ENCODE assay signal across 28 mouse cellular contexts in genomic region chr4:83975569-83975968, GRCm38 (mm10).
A peak's percentile ranks its signal among the peaks of the same experiment; 100 is the strongest.
DNase-seq lines count a peak whose midpoint lies in the region; ATAC-seq lines count a peak whose summit lies in the region.
"Had no signal": no experiment of that assay in that cellular context is flagged by ENCODE, and none has a peak within 500 bp of the region (broad histone marks: within the 10 kb centered on the region; RNA-seq: fewer than 3 reads in every experiment).

No protein-coding gene starts in this region.

- no peak overlapping the region for H3K9ac ChIP-seq in intestine, embryonic 14.5 days (ENCODE audit: low read length)
- H3K9ac ChIP-seq in intestine, embryonic 15.5 days: no peak overlapping the region
- no peak overlapping the region for H3K9ac ChIP-seq in neural tube, embryonic 11.5 days (ENCODE audit: low read length)
- H3K9ac ChIP-seq in neural tube, embryonic 15.5 days (replicated peaks): no peak overlapping the region
- no peak overlapping the region for H3K9ac ChIP-seq in limb, embryonic 13.5 days
- H3K9ac ChIP-seq: forebrain, embryonic 15.5 days; hindbrain, embryonic 13.5 days; liver, embryonic 12.5 days; liver, postnatal 0 days; midbrain, embryonic 12.5 days had no signal

- no peaks in the 10 kb centered on the region for H3K36me3 ChIP-seq in intestine, embryonic 14.5 days (ENCODE audit: control insufficient read depth, insufficient read depth, low read length)
- no peaks in the 10 kb centered on the region for H3K36me3 ChIP-seq in intestine, embryonic 15.5 days
- H3K36me3 ChIP-seq in neural tube, embryonic 11.5 days (ENCODE audit: control insufficient read depth, insufficient read depth, low read length): no peaks in the 10 kb centered on the region
- no peaks in the 10 kb centered on the region for H3K36me3 ChIP-seq in neural tube, embryonic 15.5 days
- no peaks in the 10 kb centered on the region for H3K36me3 ChIP-seq in limb, embryonic 13.5 days
- H3K36me3 ChIP-seq: forebrain, embryonic 10.5 days; forebrain, embryonic 15.5 days; hindbrain, embryonic 13.5 days; liver, embryonic 12.5 days; midbrain, embryonic 12.5 days had no signal

- H3K4me2 ChIP-seq in intestine, embryonic 14.5 days (ENCODE audit: low read length): no peak overlapping the region
- no peak overlapping the region for H3K4me2 ChIP-seq in intestine, embryonic 15.5 days (replicated peaks)
- no peak overlapping the region for H3K4me2 ChIP-seq in neural tube, embryonic 11.5 days (ENCODE audit: low read depth)
- H3K4me2 ChIP-seq in neural tube, embryonic 15.5 days: no peak overlapping the region
- peak overlapping the region; percentile 48 for H3K4me2 ChIP-seq in limb, embryonic 13.5 days (replicated peaks)
- H3K4me2 ChIP-seq: forebrain, embryonic 15.5 days; heart, embryonic 11.5 days; hindbrain, embryonic 13.5 days; liver, embryonic 12.5 days; midbrain, embryonic 12.5 days had no signal

- H3K4me3 ChIP-seq in intestine, embryonic 14.5 days (ENCODE audit: low read depth, low read length): no peak overlapping the region
- no peak overlapping the region for H3K4me3 ChIP-seq in intestine, embryonic 15.5 days (replicated peaks)
- no peak overlapping the region for H3K4me3 ChIP-seq in neural tube, embryonic 11.5 days (ENCODE audit: low read depth, low read length)
- no peak overlapping the region for H3K4me3 ChIP-seq in neural tube, embryonic 15.5 days (replicated peaks)
- H3K4me3 ChIP-seq in limb, embryonic 13.5 days: no peak overlapping the region
- H3K4me3 ChIP-seq: forebrain, embryonic 10.5 days; forebrain, embryonic 15.5 days; gastrocnemius, adult 2 months; hindbrain, embryonic 13.5 days; liver, embryonic 12.5 days; midbrain, embryonic 12.5 days had no signal

- DNase-seq in intestine, embryonic 14.5 days (ENCODE audit: low spot score): no peak
- peak; percentile 23 for DNase-seq in neural tube, embryonic 11.5 days (ENCODE audit: low spot score)
- DNase-seq in spleen, postnatal 36 days (ENCODE audit: low spot score in 2 of 2): no peak
- no peak for DNase-seq in layer of hippocampus, postnatal 36 days
- DNase-seq in thymus, postnatal 36 days: no peak
- DNase-seq: adrenal gland, adult 2 months; cerebellum, adult 8-10 months; cerebellum, postnatal 25 days; gastrocnemius, adult 2 months; gastrocnemius, postnatal 36 days; heart, adult 18-20 months; heart, postnatal 36 days; kidney, adult 2 months; liver, postnatal 0 days; lung, postnatal 14 days; right cerebral cortex, adult 18-20 months; right cerebral cortex, postnatal 4 days had no signal

- H3K9me3 ChIP-seq in intestine, embryonic 14.5 days (ENCODE audit: control insufficient read depth, low read length): peaks cover 3% of the 10 kb centered on the region; the same call in 1 of the 2 replicates
- H3K9me3 ChIP-seq in intestine, embryonic 15.5 days: no peaks in the 10 kb centered on the region
- H3K9me3 ChIP-seq in neural tube, embryonic 11.5 days (ENCODE audit: control insufficient read depth, low read length): no peaks in the 10 kb centered on the region
- H3K9me3 ChIP-seq in neural tube, embryonic 15.5 days (replicated peaks): no peaks in the 10 kb centered on the region
- H3K9me3 ChIP-seq in limb, embryonic 13.5 days: peaks cover 3% of the 10 kb centered on the region; the same call in 1 of the 2 replicates
- H3K9me3 ChIP-seq: forebrain, embryonic 10.5 days; forebrain, embryonic 15.5 days; hindbrain, embryonic 13.5 days; liver, embryonic 12.5 days; midbrain, embryonic 12.5 days had no signal

- ATAC-seq in intestine, embryonic 14.5 days (replicated peaks; ENCODE audit: low FRiP score, low TSS enrichment, low read depth): no peak
- ATAC-seq in intestine, embryonic 15.5 days: no peak
- ATAC-seq in neural tube, embryonic 11.5 days (ENCODE audit: insufficient read depth, low FRiP score, low TSS enrichment): no peak
- ATAC-seq in neural tube, embryonic 15.5 days (ENCODE audit: low FRiP score): no peak
- ATAC-seq in limb, embryonic 13.5 days (ENCODE audit: low FRiP score, low read depth): no peak
- ATAC-seq: activated CD4-positive, CD25-positive, alpha-beta regulatory T cell, adult 4 months; forebrain, embryonic 15.5 days; liver, embryonic 12.5 days; liver, postnatal 0 days had no signal

- 35% methylated on average over 5 of the region's 5 CpGs for WGBS in intestine, embryonic 14.5 days
- 53% methylated on average over 5 of the region's 5 CpGs for WGBS in intestine, embryonic 15.5 days
- WGBS in neural tube, embryonic 11.5 days: 58% methylated on average over 5 of the region's 5 CpGs
- WGBS in neural tube, embryonic 15.5 days: 71% methylated on average over 5 of the region's 5 CpGs
- 37% methylated on average over 5 of the region's 5 CpGs for WGBS in limb, embryonic 13.5 days

- peaks cover 19% of the 10 kb centered on the region for H3K4me1 ChIP-seq in intestine, embryonic 14.5 days (replicated peaks; ENCODE audit: control insufficient read depth, insufficient read depth, low read length)
- peaks cover 9% of the 10 kb centered on the region for H3K4me1 ChIP-seq in intestine, embryonic 15.5 days (replicated peaks)
- H3K4me1 ChIP-seq in neural tube, embryonic 11.5 days (ENCODE audit: control insufficient read depth, insufficient read depth, low read length): peaks cover 4% of the 10 kb centered on the region; the same call in 1 of the 2 replicates
- peaks cover 5% of the 10 kb centered on the region; the same call in 1 of the 2 replicates for H3K4me1 ChIP-seq in neural tube, embryonic 15.5 days
- peaks cover 32% of the 10 kb centered on the region for H3K4me1 ChIP-seq in limb, embryonic 13.5 days
- H3K4me1 ChIP-seq: forebrain, embryonic 15.5 days; liver, embryonic 12.5 days had no signal

- H3K27ac ChIP-seq in intestine, embryonic 14.5 days (ENCODE audit: low read depth): peak overlapping the region; percentile 67
- no peak overlapping the region for H3K27ac ChIP-seq in intestine, embryonic 15.5 days
- H3K27ac ChIP-seq in neural tube, embryonic 11.5 days (ENCODE audit: low read depth, low read length): no peak overlapping the region
- H3K27ac ChIP-seq in neural tube, embryonic 15.5 days (replicated peaks): no peak overlapping the region
- peak overlapping the region; percentile 64; the same call in 1 of the 2 replicates for H3K27ac ChIP-seq in limb, embryonic 13.5 days
- H3K27ac ChIP-seq: forebrain, embryonic 15.5 days; gastrocnemius, adult 2 months; hindbrain, embryonic 13.5 days; liver, embryonic 12.5 days; midbrain, embryonic 12.5 days had no signal

- H3K27me3 ChIP-seq in intestine, embryonic 14.5 days (replicated peaks; ENCODE audit: control insufficient read depth, insufficient read depth, low read length): no peaks in the 10 kb centered on the region
- no peaks in the 10 kb centered on the region for H3K27me3 ChIP-seq in intestine, embryonic 15.5 days (replicated peaks)
- H3K27me3 ChIP-seq in neural tube, embryonic 11.5 days (ENCODE audit: control insufficient read depth, insufficient read depth, low read length): 0 out of 2 replicates have a peak, but pooled peaks cover 2% of the 10 kb centered on the region
- 0 out of 2 replicates have a peak, but pooled peaks cover 4% of the 10 kb centered on the region for H3K27me3 ChIP-seq in neural tube, embryonic 15.5 days (replicated peaks)
- peaks cover 4% of the 10 kb centered on the region; the same call in 1 of the 2 replicates for H3K27me3 ChIP-seq in limb, embryonic 13.5 days
- H3K27me3 ChIP-seq: CH12.LX; forebrain, embryonic 15.5 days; liver, embryonic 12.5 days; midbrain, embryonic 12.5 days had no signal

Comparison
In these comparisons a context has a peak if more than half of its experiments do, and no peak if none do; other contexts are left out.
1. H3K27ac ChIP-seq: peak in intestine, embryonic 14.5 days (single experiment) and limb, embryonic 13.5 days (single experiment); none in intestine, embryonic 15.5 days (single experiment), neural tube, embryonic 11.5 days (single experiment) and neural tube, embryonic 15.5 days (single experiment).